Mouse (Mus musculus) forebrain, embryonic 15.5 days (tissue): ENCODE results near the gene Slco2a1. TPM values are rescaled to one million over a fixed set of nuclear protein-coding genes. Genes with fewer than 3 reads are reported as not detected.

Experiments
- ATAC-seq: fragments of 200-750 bp; cut with Nextera tagmentation; replicated peaks from 2 replicates; pipeline ENCODE4 v1.8.0; 2017; ENCODE audit warnings: mild to moderate bottlenecking, moderate TSS enrichment, moderate library complexity
- H3K27ac ChIP-seq: fragments of 300-500 bp; sonication (generic); replicated peaks from 2 replicates; pipeline ENCODE4 v1.5.1; 2015; ENCODE audit warnings: mild to moderate bottlenecking, inconsistent platforms
- H3K27me3 ChIP-seq: fragments of 300-500 bp; sonication (generic); 2 replicates; pipeline ENCODE4 v1.6.1; 2015; ENCODE audit warnings: inconsistent platforms
- H3K36me3 ChIP-seq: fragments of 300-500 bp; sonication (generic); 2 replicates; pipeline ENCODE4 v1.6.1; 2015; ENCODE audit warnings: mild to moderate bottlenecking, inconsistent platforms
- H3K4me1 ChIP-seq: fragments of 300-500 bp; sonication (generic); 2 replicates; pipeline ENCODE4 v1.6.1; 2015; ENCODE audit warnings: inconsistent platforms
- H3K4me2 ChIP-seq: fragments of 300-500 bp; sonication (generic); replicated peaks from 2 replicates; pipeline ENCODE4 v1.6.1; 2015; ENCODE audit warnings: mild to moderate bottlenecking, inconsistent platforms
- H3K4me3 ChIP-seq: fragments of 300-500 bp; sonication (generic); 2 replicates; pipeline ENCODE4 v1.5.1; 2015; ENCODE audit warnings: mild to moderate bottlenecking, inconsistent platforms
- H3K9ac ChIP-seq: fragments of 300-500 bp; sonication (generic); replicated peaks from 2 replicates; pipeline ENCODE4 v1.6.1; 2015; ENCODE audit warnings: mild to moderate bottlenecking, inconsistent platforms
- H3K9me3 ChIP-seq: fragments of 300-500 bp; sonication (generic); 2 replicates; pipeline ENCODE4 v1.6.1; 2016; ENCODE audit warnings: inconsistent platforms
- WGBS: fragments of 180-500 bp; shearing (Covaris S2); methylation state at CpG from one replicate; pipeline ENCODE4 v1.1.7; 2015; ENCODE audit warnings: mixed read lengths; 5-methylcytosine and 5-hydroxymethylcytosine counted together
- polyA plus RNA-seq: library from polyadenylated mRNA; unstranded; fragments of >200 nt; fragmentation: Nextera tagmentation; extraction: Ambion mirVana; gene quantifications from 2 replicates; pipeline ENCODE4 v1.2.1, GENCODE M21; 2015

The Slco2a1 gene
- polyA plus RNA-seq, 1 experiment from 2014 or later, result 1.6 TPM

- no peak for ATAC-seq
- H3K27ac ChIP-seq, result no peak overlapping the region
- H3K27me3 ChIP-seq, result no peaks in the 10 kb centered on the region
- no peaks in the 10 kb centered on the region for H3K4me1 ChIP-seq
- no peak overlapping the region for H3K4me2 ChIP-seq
- H3K9me3 ChIP-seq, result no peaks in the 10 kb centered on the region
- no peak overlapping the region for H3K9ac ChIP-seq
- no peaks in the 10 kb centered on the region for H3K36me3 ChIP-seq
- no peak overlapping the region for H3K4me3 ChIP-seq
- WGBS, result 86% methylated on average over 2 of the region's 2 CpGs
Observed at GRCm38 (mm10) chr9:102972393-102973050, 16.0 kb upstream of the Slco2a1 start.

- H3K27ac ChIP-seq, result no peak overlapping the region
- H3K4me2 ChIP-seq, result no peak overlapping the region
- no peaks in the 10 kb centered on the region for H3K27me3 ChIP-seq
- no peak overlapping the region for H3K4me3 ChIP-seq
- 88% methylated on average over 2 of the region's 2 CpGs for WGBS
- H3K36me3 ChIP-seq, result no peaks in the 10 kb centered on the region
- H3K9me3 ChIP-seq, result no peaks in the 10 kb centered on the region
- ATAC-seq, result no peak
- H3K9ac ChIP-seq, result no peak overlapping the region
- no peaks in the 10 kb centered on the region for H3K4me1 ChIP-seq
Observed at GRCm38 (mm10) chr9:102975887-102976286, 12.6 kb upstream of the Slco2a1 start.

- Histone ChIP-seq H3K27ac (no peak overlapping the region), H3K36me3 (no peaks in the 10 kb centered on the region), H3K27me3 (no peaks in the 10 kb centered on the region), H3K4me3 (no peak overlapping the region), H3K9me3 (no peaks in the 10 kb centered on the region), H3K9ac (no peak overlapping the region), H3K4me2 (no peak overlapping the region), H3K4me1 (no peaks in the 10 kb centered on the region)
- WGBS, result 100% methylated on average over 1 of the region's 1 CpGs
- no peak for ATAC-seq
Observed at GRCm38 (mm10) chr9:102977090-102977489, 11.4 kb upstream of the Slco2a1 start.

- no peak overlapping the region for H3K4me2 ChIP-seq
- no peaks in the 10 kb centered on the region for H3K4me1 ChIP-seq
- H3K27me3 ChIP-seq, result no peaks in the 10 kb centered on the region
- ATAC-seq, result no peak
- 77% methylated on average over 9 of the region's 9 CpGs for WGBS
- H3K9me3 ChIP-seq, result no peaks in the 10 kb centered on the region
- H3K4me3 ChIP-seq, result no peak overlapping the region
- no peak overlapping the region for H3K27ac ChIP-seq
- no peaks in the 10 kb centered on the region for H3K36me3 ChIP-seq
- H3K9ac ChIP-seq, result no peak overlapping the region
Observed at GRCm38 (mm10) chr9:102977791-102978492, 10.6 kb upstream of the Slco2a1 start.

GRCm38 (mm10) chr9:102979011-102979700 lies 9.4 kb upstream of the Slco2a1 start:
- Histone ChIP-seq H3K36me3 (no peaks in the 10 kb centered on the region), H3K4me2 (no peak overlapping the region), H3K4me1 (no peaks in the 10 kb centered on the region), H3K27ac (no peak overlapping the region), H3K9me3 (no peaks in the 10 kb centered on the region), H3K4me3 (no peak overlapping the region), H3K27me3 (no peaks in the 10 kb centered on the region), H3K9ac (no peak overlapping the region)
- WGBS, result 89% methylated on average over 3 of the region's 3 CpGs
- no peak for ATAC-seq

GRCm38 (mm10) chr9:102979956-102980355 lies 8.6 kb upstream of the Slco2a1 start:
- H3K9ac ChIP-seq, result no peak overlapping the region
- no peaks in the 10 kb centered on the region for H3K4me1 ChIP-seq
- H3K27me3 ChIP-seq, result no peaks in the 10 kb centered on the region
- H3K4me2 ChIP-seq, result no peak overlapping the region
- 68% methylated on average over 10 of the region's 10 CpGs for WGBS
- H3K9me3 ChIP-seq, result no peaks in the 10 kb centered on the region
- H3K4me3 ChIP-seq, result no peak overlapping the region
- H3K36me3 ChIP-seq, result no peaks in the 10 kb centered on the region
- no peak for ATAC-seq
- H3K27ac ChIP-seq, result no peak overlapping the region

- no peak for ATAC-seq
- Histone ChIP-seq H3K4me1 (no peaks in the 10 kb centered on the region), H3K27me3 (no peaks in the 10 kb centered on the region), H3K9ac (no peak overlapping the region), H3K4me2 (no peak overlapping the region), H3K9me3 (no peaks in the 10 kb centered on the region), H3K27ac (no peak overlapping the region), H3K36me3 (no peaks in the 10 kb centered on the region), H3K4me3 (no peak overlapping the region)
- WGBS, result 88% methylated on average over 5 of the region's 5 CpGs
Observed at GRCm38 (mm10) chr9:102980420-102980819, 8.1 kb upstream of the Slco2a1 start.

- no peak for ATAC-seq
- H3K27me3 ChIP-seq, result no peaks in the 10 kb centered on the region
- H3K27ac ChIP-seq, result no peak overlapping the region
- no peaks in the 10 kb centered on the region for H3K9me3 ChIP-seq
- no peaks in the 10 kb centered on the region for H3K4me1 ChIP-seq
- no peak overlapping the region for H3K9ac ChIP-seq
- no peak overlapping the region for H3K4me3 ChIP-seq
- no peaks in the 10 kb centered on the region for H3K36me3 ChIP-seq
- WGBS, result 88% methylated on average over 2 of the region's 2 CpGs
- H3K4me2 ChIP-seq, result no peak overlapping the region
Observed at GRCm38 (mm10) chr9:102981791-102982190, 6.7 kb upstream of the Slco2a1 start.

GRCm38 (mm10) chr9:102982376-102982775 lies 6.1 kb upstream of the Slco2a1 start:
- Histone ChIP-seq H3K4me3 (no peak overlapping the region), H3K27ac (no peak overlapping the region), H3K36me3 (no peaks in the 10 kb centered on the region), H3K4me1 (no peaks in the 10 kb centered on the region), H3K27me3 (no peaks in the 10 kb centered on the region), H3K9me3 (no peaks in the 10 kb centered on the region), H3K4me2 (no peak overlapping the region), H3K9ac (no peak overlapping the region)
- no peak for ATAC-seq
- 85% methylated on average over 3 of the region's 3 CpGs for WGBS

GRCm38 (mm10) chr9:102985111-102985510 lies 3.4 kb upstream of the Slco2a1 start:
- Histone ChIP-seq H3K4me3 (no peak overlapping the region), H3K4me1 (no peaks in the 10 kb centered on the region), H3K27me3 (no peaks in the 10 kb centered on the region), H3K36me3 (no peaks in the 10 kb centered on the region), H3K27ac (no peak overlapping the region), H3K9ac (no peak overlapping the region), H3K9me3 (no peaks in the 10 kb centered on the region), H3K4me2 (no peak overlapping the region)
- ATAC-seq, result no peak
- 71% methylated on average over 1 of the region's 1 CpGs for WGBS

GRCm38 (mm10) chr9:102985939-102986338 lies 2.6 kb upstream of the Slco2a1 start:
- Histone ChIP-seq H3K4me3 (no peak overlapping the region), H3K9ac (no peak overlapping the region), H3K27ac (no peak overlapping the region), H3K4me2 (no peak overlapping the region), H3K36me3 (no peaks in the 10 kb centered on the region), H3K9me3 (no peaks in the 10 kb centered on the region), H3K27me3 (no peaks in the 10 kb centered on the region), H3K4me1 (peaks cover 8% of the 10 kb centered on the region)
- ATAC-seq, result no peak
- WGBS, result 71% methylated on average over 4 of the region's 4 CpGs

GRCm38 (mm10) chr9:102990306-102991133 lies 2.0 kb downstream of the Slco2a1 start:
- Histone ChIP-seq H3K4me2 (no peak overlapping the region), H3K27ac (0 out of 2 replicates have a peak overlapping the region, but pooled peaks have one; percentile 21), H3K36me3 (no peaks in the 10 kb centered on the region), H3K9me3 (no peaks in the 10 kb centered on the region), H3K9ac (no peak overlapping the region), H3K4me3 (no peak overlapping the region), H3K4me1 (peaks cover 10% of the 10 kb centered on the region), H3K27me3 (no peaks in the 10 kb centered on the region)
- 42% methylated on average over 6 of the region's 6 CpGs for WGBS
- ATAC-seq, result 0 out of 2 replicates have a peak, but pooled peaks have one; percentile 16
